Mouse (Mus musculus) hindbrain, embryonic 12.5 days (tissue): ENCODE data around the gene Sbf2. TPM values are rescaled to one million over a fixed set of nuclear protein-coding genes. Genes with fewer than 3 reads are reported as not detected.
"Not testable (repeated sequence)": the region's sequence is repeated elsewhere in the genome, so short reads cannot be mapped to it uniquely, and the experiment has no call there.

Experiments used
- ATAC-seq: fragments of 200-750 bp; cut with Nextera tagmentation; 2 replicates; pipeline ENCODE4 v1.8.0; 2017; ENCODE audit warnings: moderate TSS enrichment; ENCODE audit not compliant: low FRiP score
- H3K27ac ChIP-seq: fragments of 300-500 bp; sonication (generic); 2 replicates; pipeline ENCODE4 v1.5.1; 2016; ENCODE audit warnings: mild to moderate bottlenecking
- H3K27me3 ChIP-seq: fragments of 300-500 bp; sonication (generic); 2 replicates; pipeline ENCODE4 v1.6.1; 2016; ENCODE audit warnings: mild to moderate bottlenecking
- H3K36me3 ChIP-seq: fragments of 300-500 bp; sonication (generic); 2 replicates; pipeline ENCODE4 v1.6.1; 2016; ENCODE audit warnings: mild to moderate bottlenecking
- H3K4me1 ChIP-seq: fragments of 300-500 bp; sonication (generic); 2 replicates; pipeline ENCODE4 v1.6.1; 2016
- H3K4me2 ChIP-seq: fragments of 300-500 bp; sonication (generic); replicated peaks from 2 replicates; pipeline ENCODE4 v1.6.1; 2016; ENCODE audit warnings: mild to moderate bottlenecking
- H3K4me3 ChIP-seq: fragments of 300-500 bp; sonication (generic); 2 replicates; pipeline ENCODE4 v1.5.1; 2016; ENCODE audit warnings: mild to moderate bottlenecking
- H3K9ac ChIP-seq: fragments of 300-500 bp; sonication (generic); 2 replicates; pipeline ENCODE4 v1.6.1; 2016; ENCODE audit warnings: mild to moderate bottlenecking, moderate library complexity
- H3K9me3 ChIP-seq: fragments of 300-500 bp; sonication (generic); replicated peaks from 2 replicates; pipeline ENCODE4 v1.6.1; 2016; ENCODE audit warnings: mild to moderate bottlenecking
- WGBS: fragments of 180-500 bp; shearing (Covaris S2); methylation state at CpG from one replicate; pipeline ENCODE4 v1.1.7; 2016; 5-methylcytosine and 5-hydroxymethylcytosine counted together
- polyA plus RNA-seq: library from polyadenylated mRNA; unstranded; fragments of >200 nt; fragmentation: Nextera tagmentation; extraction: Ambion mirVana; gene quantifications from 2 replicates; pipeline ENCODE4 v1.2.1, GENCODE M21; 2016

Gene Sbf2
- polyA plus RNA-seq, 1 experiment from 2014 or later: 56.0 TPM

DNA sequence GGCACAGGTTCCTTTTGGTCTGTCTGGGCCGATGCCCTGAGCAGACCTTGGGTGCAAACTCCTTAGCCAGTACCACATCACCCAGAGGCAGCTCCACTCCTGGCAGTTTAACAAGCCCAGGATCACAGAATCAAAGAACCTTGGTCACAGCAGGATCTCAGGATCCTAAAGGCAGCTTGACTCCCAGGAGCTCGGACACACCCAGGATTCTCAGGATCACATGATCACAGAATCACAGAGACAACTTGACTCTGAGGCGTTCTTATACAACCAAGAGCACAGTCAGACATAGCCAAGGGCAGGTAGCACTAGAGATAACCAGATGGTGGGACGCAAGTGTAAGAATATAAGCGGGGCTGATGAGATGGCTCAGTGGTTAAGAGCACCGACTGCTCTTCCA lies 71.4 kb downstream of the Sbf2 start:
- WGBS: 90% methylated on average over 6 of the region's 6 CpGs
- no peaks in the 10 kb centered on the region for H3K27me3 ChIP-seq
- no peaks in the 10 kb centered on the region for H3K4me1 ChIP-seq
- H3K4me2 ChIP-seq: no peak overlapping the region
- H3K9ac ChIP-seq: no peak overlapping the region
- H3K9me3 ChIP-seq: no peaks in the 10 kb centered on the region
- no peak for ATAC-seq
- H3K4me3 ChIP-seq: no peak overlapping the region
- H3K36me3 ChIP-seq: no peaks in the 10 kb centered on the region
- H3K27ac ChIP-seq: no peak overlapping the region

DNA sequence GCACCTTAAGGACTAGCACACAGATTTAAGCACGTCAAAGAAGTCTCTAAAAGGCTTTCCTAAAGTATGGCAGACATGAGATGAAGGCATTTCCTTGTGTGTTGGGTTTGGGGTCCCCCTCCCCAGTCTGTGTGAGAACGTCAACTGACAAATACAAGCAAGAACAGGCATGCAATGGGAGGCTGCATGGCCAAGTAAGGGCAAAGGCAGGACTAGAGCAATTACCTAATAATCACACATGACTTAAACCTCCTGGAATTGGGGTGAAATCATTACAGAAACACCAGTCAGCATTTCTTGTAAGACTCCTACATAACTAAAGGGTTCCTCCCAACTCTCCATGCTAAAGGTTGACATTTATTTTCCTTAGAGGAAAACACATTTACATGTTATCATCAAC lies 75.5 kb downstream of the Sbf2 start:
- Histone ChIP-seq H3K4me1 (no peaks in the 10 kb centered on the region), H3K27ac (no peak overlapping the region), H3K4me2 (no peak overlapping the region), H3K27me3 (no peaks in the 10 kb centered on the region), H3K9ac (no peak overlapping the region), H3K9me3 (no peaks in the 10 kb centered on the region), H3K4me3 (no peak overlapping the region), H3K36me3 (no peaks in the 10 kb centered on the region)
- WGBS: 54% methylated on average over 2 of the region's 2 CpGs
- ATAC-seq: no peak

DNA sequence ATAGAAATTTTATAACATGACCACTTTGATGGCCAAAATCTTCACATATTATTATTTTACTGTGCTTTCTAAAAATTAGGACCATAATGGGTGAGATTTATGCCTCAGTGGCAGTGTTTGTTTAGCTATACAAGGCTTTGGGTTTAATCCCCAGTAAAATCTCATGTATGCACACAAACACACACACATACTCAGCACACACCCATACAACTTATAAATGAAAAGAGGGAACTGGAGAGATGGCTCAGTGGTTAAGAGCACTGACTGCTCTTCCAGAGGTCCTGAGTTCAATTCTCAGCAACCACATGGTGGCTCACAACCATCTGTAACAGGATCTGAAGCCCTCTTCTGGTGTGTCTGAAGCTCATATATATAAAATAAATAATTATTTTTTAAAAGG lies 84.4 kb downstream of the Sbf2 start:
- not testable (repeated sequence) for H3K9ac ChIP-seq, H3K36me3 ChIP-seq, H3K4me2 ChIP-seq, H3K27me3 ChIP-seq, ATAC-seq, H3K4me3 ChIP-seq, H3K4me1 ChIP-seq, H3K9me3 ChIP-seq, H3K27ac ChIP-seq

DNA sequence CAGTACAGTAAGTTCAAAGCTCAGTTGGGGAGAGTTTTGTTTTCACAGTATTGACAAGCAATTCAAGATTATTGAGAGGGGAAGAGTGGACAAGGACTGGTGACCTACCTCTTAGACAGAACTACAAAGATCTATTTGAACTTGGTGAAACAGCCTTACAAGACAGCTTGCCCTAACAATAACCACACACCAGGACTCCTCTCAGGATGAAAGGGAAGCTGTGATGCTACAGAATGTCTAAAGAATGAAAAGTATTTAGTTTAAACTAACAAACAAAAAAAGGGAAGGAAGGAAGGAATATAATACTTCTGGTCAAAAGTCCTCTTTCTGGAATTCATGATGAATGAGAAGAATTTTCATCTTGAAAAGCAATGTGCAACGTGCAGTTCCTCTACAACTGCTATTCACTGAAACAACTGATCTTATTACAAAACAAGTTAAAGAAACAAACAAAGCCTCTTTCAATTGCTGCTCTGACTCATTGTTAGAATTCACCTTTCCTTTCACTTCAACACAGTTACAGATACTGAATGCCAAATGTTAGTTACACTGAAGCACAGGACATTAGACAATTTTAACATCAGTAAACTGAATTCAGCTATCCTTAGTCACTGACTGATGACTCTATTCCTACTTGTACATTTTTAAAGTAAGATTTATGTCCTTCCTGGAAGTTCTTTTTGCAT lies 89.5 kb downstream of the Sbf2 start:
- Histone ChIP-seq H3K4me2 (no peak overlapping the region), H3K36me3 (no peaks in the 10 kb centered on the region), H3K4me3 (no peak overlapping the region), H3K27me3 (no peaks in the 10 kb centered on the region), H3K27ac (no peak overlapping the region), H3K9me3 (no peaks in the 10 kb centered on the region), H3K9ac (no peak overlapping the region), H3K4me1 (no peaks in the 10 kb centered on the region; the same call in 1 of the 2 replicates)
- no peak for ATAC-seq
- WGBS: 19% methylated on average over 1 of the region's 1 CpGs

DNA sequence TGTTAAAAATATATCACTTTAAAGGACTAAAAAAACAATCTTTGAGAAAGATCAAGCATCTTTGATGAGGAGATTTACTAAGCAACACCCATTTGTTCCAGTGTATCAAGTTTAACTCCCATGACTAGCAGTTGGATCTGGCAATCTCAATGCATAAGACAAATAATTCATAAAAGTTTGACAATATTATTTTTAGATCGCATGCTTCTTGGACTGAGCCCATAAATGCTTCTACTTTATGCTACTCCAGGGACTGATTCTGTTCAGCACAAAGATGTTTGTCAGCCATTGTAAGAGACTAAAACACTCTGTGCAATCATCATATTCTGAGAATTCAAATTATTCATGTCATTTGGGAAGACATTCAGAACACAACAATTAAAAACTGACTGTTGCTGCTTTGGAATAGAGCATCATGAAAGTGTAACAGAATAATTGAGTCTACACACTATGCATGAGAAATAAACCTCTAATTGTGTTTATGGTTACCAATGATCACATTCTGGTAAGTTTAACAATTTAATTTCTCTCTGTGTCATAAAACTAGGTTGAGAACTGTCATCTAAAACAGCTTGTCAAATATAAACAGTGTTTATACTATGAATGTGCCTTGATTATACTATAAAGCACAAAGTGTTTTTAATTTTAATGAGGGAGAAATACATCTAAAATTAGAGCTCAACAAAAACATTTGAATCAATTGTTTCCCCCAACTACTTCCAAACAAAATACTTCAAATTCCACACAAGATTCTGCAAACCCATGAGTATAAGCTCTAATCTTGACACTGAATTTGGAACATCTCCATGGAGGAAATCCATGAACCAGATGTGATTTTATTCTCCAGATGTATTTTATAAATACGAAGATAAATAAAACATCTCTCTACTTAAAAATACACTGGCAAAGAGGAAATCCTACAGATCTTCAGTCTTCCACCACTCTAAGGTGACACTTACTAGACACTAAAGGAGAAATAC lies 98.2 kb downstream of the Sbf2 start:
- no peaks in the 10 kb centered on the region for H3K27me3 ChIP-seq
- H3K36me3 ChIP-seq: no peaks in the 10 kb centered on the region
- no peak overlapping the region for H3K4me3 ChIP-seq
- H3K9me3 ChIP-seq: no peaks in the 10 kb centered on the region
- no peak overlapping the region for H3K9ac ChIP-seq
- 88% methylated on average over 2 of the region's 2 CpGs for WGBS
- no peak overlapping the region for H3K4me2 ChIP-seq
- H3K27ac ChIP-seq: no peak overlapping the region
- ATAC-seq: no peak
- no peaks in the 10 kb centered on the region for H3K4me1 ChIP-seq

DNA sequence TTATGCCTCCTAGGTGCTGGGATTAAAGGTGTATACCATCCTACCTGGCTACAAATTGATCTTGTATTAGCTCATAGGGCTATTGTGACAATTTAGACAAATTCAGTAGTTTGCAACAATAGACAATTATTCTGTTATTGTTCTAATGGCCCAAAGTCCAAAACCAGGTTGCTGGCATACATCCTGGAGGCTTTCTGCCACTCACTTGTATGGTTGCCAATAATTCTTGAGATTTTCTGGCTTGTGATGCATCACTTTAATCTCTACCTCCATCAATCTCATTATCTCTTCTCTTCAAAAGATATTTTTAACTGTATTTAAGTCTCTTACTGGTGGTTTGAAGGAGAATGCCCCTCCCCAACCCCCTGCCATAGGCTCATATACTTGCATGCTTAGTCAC lies 100.6 kb downstream of the Sbf2 start:
- Histone ChIP-seq H3K27ac (no peak overlapping the region), H3K4me1 (no peaks in the 10 kb centered on the region), H3K27me3 (no peaks in the 10 kb centered on the region), H3K9me3 (no peaks in the 10 kb centered on the region), H3K4me2 (no peak overlapping the region), H3K9ac (no peak overlapping the region), H3K4me3 (no peak overlapping the region), H3K36me3 (no peaks in the 10 kb centered on the region)
- no peak for ATAC-seq

DNA sequence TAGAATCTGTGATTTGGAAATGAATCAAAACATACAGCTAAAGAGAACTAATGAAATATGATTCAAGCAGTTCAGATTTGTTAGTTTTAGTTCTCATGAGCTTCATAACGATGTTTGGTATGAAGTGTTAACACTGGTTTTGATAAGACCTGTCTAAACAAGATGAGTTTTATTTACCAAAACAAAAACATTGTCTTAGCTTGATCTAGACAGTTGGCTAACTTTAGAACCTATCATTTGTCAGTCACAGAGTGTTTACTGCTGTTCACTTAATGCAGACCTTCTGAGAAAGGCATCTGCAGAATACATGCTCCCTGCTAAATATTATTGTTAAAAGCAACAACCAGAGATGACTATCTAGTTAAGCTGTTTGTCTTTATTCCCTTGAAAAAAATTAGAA lies 116.1 kb downstream of the Sbf2 start:
- Histone ChIP-seq H3K9me3 (peaks cover 9% of the 10 kb centered on the region; the same call in 1 of the 2 replicates), H3K4me2 (no peak overlapping the region), H3K27ac (no peak overlapping the region), H3K9ac (no peak overlapping the region), H3K4me1 (no peaks in the 10 kb centered on the region), H3K27me3 (no peaks in the 10 kb centered on the region), H3K4me3 (no peak overlapping the region), H3K36me3 (no peaks in the 10 kb centered on the region)
- ATAC-seq: no peak
- 89% methylated on average over 1 of the region's 1 CpGs for WGBS

DNA sequence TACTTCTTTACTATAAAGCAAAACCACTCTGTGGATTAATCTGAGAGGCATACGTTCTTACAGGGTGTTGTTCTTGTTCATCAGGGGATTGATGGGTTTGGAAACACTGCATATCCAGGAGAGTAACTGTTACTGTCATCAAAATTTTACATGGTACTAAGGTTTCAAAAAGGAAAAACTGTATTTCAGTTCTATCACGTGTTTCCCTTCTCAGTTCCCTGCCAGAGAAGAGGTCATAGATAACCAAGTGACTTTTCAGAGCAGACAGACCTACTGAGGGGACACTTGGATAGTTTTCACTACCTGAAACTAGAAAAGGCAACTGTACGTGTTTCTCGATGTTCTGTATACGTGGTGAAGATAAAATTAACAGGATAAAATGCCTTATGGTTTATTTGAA lies 123.7 kb downstream of the Sbf2 start:
- no peak for ATAC-seq
- 93% methylated on average over 5 of the region's 5 CpGs for WGBS
- no peaks in the 10 kb centered on the region for H3K36me3 ChIP-seq
- no peaks in the 10 kb centered on the region for H3K4me1 ChIP-seq
- H3K27ac ChIP-seq: no peak overlapping the region
- H3K9me3 ChIP-seq: no peaks in the 10 kb centered on the region
- H3K27me3 ChIP-seq: no peaks in the 10 kb centered on the region
- H3K9ac ChIP-seq: no peak overlapping the region
- no peak overlapping the region for H3K4me3 ChIP-seq
- no peak overlapping the region for H3K4me2 ChIP-seq

DNA sequence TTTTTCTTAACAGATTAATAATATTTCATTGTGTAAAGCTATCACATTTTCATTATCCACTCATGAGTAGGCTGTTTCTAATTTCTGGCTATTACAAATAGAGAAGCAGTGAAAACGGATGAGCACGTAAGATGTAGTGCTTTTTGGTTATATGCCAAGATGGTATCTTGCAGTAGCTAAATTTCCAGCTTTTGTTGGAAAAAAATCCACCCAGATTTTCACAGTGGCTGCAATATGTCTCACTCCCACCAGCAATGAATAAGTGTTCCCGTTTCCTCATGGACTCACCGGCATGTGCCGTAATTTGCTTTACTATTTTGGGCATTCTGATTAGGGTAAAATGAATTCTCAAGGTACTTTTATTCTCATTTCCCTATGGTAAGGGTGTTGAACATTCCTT lies 129.7 kb downstream of the Sbf2 start:
- Histone ChIP-seq H3K36me3 (peaks cover 5% of the 10 kb centered on the region), H3K9me3 (no peaks in the 10 kb centered on the region), H3K27ac (no peak overlapping the region), H3K4me1 (no peaks in the 10 kb centered on the region), H3K4me2 (no peak overlapping the region), H3K27me3 (no peaks in the 10 kb centered on the region), H3K4me3 (no peak overlapping the region), H3K9ac (no peak overlapping the region)
- WGBS: 95% methylated on average over 5 of the region's 5 CpGs
- no peak for ATAC-seq

DNA sequence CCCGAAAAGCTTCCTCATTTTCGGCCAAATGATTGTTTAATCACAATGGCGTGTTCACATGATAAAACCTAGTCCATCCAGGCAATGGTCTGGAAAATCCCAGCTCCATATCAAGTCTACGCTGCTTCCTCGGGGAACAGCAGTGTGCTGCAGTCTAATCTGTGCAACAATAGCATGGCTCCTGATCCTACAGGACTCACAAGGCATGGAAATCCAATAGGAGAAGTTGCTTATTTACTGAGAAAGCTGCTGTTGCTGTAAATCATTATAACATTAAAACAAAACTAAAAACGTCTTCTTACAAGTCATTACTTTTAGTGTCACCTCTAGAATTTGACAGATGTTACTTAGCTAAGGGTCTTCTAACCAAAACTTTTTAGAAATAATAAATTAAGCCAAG lies 143.7 kb downstream of the Sbf2 start:
- H3K4me2 ChIP-seq: no peak overlapping the region
- ATAC-seq: no peak
- H3K36me3 ChIP-seq: no peaks in the 10 kb centered on the region
- WGBS: 85% methylated on average over 6 of the region's 6 CpGs
- H3K9me3 ChIP-seq: no peaks in the 10 kb centered on the region
- no peaks in the 10 kb centered on the region for H3K27me3 ChIP-seq
- H3K27ac ChIP-seq: no peak overlapping the region
- no peak overlapping the region for H3K9ac ChIP-seq
- H3K4me3 ChIP-seq: no peak overlapping the region
- no peaks in the 10 kb centered on the region for H3K4me1 ChIP-seq

DNA sequence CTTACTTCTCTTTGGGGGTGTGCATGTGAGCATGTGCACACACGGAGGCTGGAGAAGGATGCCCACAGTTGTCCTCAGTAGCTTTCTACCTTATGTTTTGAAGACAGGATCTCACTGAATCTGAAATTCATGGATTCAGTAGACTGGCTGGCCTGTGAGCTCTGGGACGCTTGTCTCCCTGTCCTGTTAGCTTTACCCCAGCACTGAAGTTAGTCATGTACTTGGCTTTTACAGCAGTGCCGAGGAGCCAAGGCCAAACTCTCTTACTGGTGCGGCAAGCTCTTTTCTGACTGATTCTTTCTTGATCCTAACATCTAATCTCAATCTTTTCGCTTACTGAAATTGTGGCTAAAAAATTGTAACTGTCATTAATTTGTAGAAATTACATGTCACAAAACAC lies 151.3 kb downstream of the Sbf2 start:
- Histone ChIP-seq H3K27me3 (no peaks in the 10 kb centered on the region), H3K36me3 (0 out of 2 replicates have a peak, but pooled peaks cover 2% of the 10 kb centered on the region), H3K4me3 (no peak overlapping the region), H3K4me1 (no peaks in the 10 kb centered on the region), H3K9ac (no peak overlapping the region), H3K9me3 (no peaks in the 10 kb centered on the region), H3K27ac (no peak overlapping the region), H3K4me2 (no peak overlapping the region)
- no peak for ATAC-seq
- WGBS: 90% methylated on average over 5 of the region's 5 CpGs

DNA sequence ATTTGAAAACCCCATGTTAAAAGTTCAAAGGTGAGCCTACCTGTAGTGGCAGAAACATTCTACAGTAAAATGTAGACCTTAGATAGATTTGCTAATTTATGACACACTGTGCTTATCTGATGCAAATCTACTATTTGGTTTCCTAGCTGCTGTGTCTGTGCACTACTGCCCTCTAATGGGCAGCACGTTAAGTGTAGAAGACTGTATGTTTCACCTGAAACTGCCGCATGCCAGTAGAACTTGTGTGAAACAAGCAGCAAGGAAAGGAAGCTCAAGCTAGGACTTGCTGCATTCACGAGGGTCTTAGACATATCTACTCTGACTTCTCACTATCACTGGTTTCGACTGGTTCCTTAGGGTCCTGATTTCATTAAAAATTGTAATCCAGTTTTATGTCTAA lies 182.4 kb downstream of the Sbf2 start:
- no peak overlapping the region for H3K27ac ChIP-seq
- H3K4me1 ChIP-seq: no peaks in the 10 kb centered on the region
- H3K9ac ChIP-seq: no peak overlapping the region
- H3K27me3 ChIP-seq: no peaks in the 10 kb centered on the region
- peaks cover 11% of the 10 kb centered on the region; the same call in 1 of the 2 replicates for H3K36me3 ChIP-seq
- H3K4me2 ChIP-seq: no peak overlapping the region
- H3K4me3 ChIP-seq: no peak overlapping the region
- H3K9me3 ChIP-seq: no peaks in the 10 kb centered on the region
- 26% methylated on average over 4 of the region's 4 CpGs for WGBS
- no peak for ATAC-seq

DNA sequence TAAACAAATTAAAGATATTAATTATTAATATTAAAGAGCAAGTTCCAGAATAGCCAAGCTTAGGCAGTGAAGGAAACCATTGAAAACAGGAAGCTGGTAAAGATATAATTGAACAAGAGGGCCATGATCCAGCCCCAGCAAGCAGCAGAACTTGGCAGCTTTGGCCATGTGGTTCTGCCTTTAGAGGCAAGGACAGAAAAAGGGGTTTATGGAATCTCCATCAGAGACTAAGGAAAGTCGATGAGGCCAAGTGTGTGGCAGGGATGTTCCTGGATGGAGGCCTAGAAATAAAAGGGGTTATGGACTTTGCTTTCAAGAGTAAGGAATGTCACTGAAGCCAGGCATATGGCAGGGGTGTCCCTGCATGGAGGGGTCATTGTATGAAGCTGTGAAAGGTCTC lies 198.4 kb downstream of the Sbf2 start:
- H3K4me1 ChIP-seq: no peaks in the 10 kb centered on the region
- no peak overlapping the region for H3K4me3 ChIP-seq
- no peak overlapping the region for H3K9ac ChIP-seq
- H3K4me2 ChIP-seq: no peak overlapping the region
- no peaks in the 10 kb centered on the region for H3K9me3 ChIP-seq
- 96% methylated on average over 1 of the region's 1 CpGs for WGBS
- no peaks in the 10 kb centered on the region for H3K27me3 ChIP-seq
- no peak for ATAC-seq
- H3K27ac ChIP-seq: no peak overlapping the region
- peaks cover 23% of the 10 kb centered on the region for H3K36me3 ChIP-seq
